Mouse (Mus musculus): ENCODE measurements at regions not wholly inside any gene's neighbourhood (a gene's known extent, or its start where the extent isn't known, plus 50 kb on each side); places are given as distances from the start of the nearest gene placed in this dataset.
A peak's percentile ranks its signal among the peaks of the same experiment; 100 is the strongest.

- peak; percentile 41 for ATAC-seq (replicated peaks; ENCODE audit: low FRiP score, low TSS enrichment, poor library complexity, severe bottlenecking)
Measured at GRCm38 (mm10) chr5:21109030-21109429, 53.3 kb upstream of the Ptpn12 start.

GRCm38 (mm10) chr5:21113377-21113776, 57.7 kb upstream of the Ptpn12 start:
- ATAC-seq (replicated peaks; ENCODE audit: low FRiP score, low TSS enrichment, poor library complexity, severe bottlenecking) = no peak

DNA sequence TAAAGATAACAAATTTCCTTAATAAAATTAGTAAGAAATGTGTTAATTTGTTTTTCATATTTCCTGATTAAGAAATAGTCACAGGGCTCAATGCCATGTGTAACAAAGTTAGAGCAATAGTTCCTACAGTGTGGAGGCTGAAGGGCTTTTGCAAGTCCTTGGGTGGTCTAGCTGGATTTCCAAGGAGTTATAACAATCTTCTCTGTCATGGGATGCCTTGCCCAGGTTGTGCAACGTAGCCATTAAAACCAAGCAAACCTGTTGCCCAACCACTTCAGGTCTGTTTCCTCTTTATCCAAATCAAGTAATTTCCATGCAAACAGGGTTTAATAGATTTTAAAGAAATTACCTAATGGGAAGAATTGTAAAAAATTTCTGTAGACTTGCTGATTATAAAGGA, 59.8 kb upstream of the Ptpn12 start:
- ATAC-seq (replicated peaks; ENCODE audit: low FRiP score, low TSS enrichment, poor library complexity, severe bottlenecking) = no peak

- no peak for ATAC-seq (replicated peaks; ENCODE audit: low FRiP score, low TSS enrichment, poor library complexity, severe bottlenecking)
Measured at GRCm38 (mm10) chr5:21123081-21123480, 63.0 kb upstream of the Gsap start.

GRCm38 (mm10) chr5:21125085-21125484, 61.0 kb upstream of the Gsap start:
- ATAC-seq (replicated peaks; ENCODE audit: low FRiP score, low TSS enrichment, poor library complexity, severe bottlenecking) = no peak

GRCm38 (mm10) chr5:21131173-21131572, 54.9 kb upstream of the Gsap start:
- ATAC-seq (replicated peaks; ENCODE audit: low FRiP score, low TSS enrichment, poor library complexity, severe bottlenecking) = no peak

DNA sequence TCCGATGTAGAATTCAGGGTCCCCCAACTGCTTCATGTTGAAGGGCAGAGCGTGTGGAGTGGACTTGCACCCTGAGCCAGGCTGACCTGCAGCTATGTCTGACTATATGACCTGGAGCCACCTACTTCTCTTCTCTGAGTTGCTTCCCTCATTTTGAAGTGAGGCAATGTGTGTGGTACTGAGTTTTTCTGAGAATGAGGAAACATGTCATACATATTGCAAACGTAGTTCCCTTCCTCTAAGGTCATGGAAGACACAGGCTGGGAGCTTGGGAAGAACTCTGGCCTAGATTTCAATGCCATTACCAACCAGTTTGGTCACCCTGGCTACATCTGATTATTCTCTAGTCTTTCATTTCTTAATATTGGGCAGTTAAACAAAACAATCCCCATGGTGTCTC, 54.1 kb upstream of the Gsap start:
- no peak for ATAC-seq (replicated peaks; ENCODE audit: low FRiP score, low TSS enrichment, poor library complexity, severe bottlenecking)

DNA sequence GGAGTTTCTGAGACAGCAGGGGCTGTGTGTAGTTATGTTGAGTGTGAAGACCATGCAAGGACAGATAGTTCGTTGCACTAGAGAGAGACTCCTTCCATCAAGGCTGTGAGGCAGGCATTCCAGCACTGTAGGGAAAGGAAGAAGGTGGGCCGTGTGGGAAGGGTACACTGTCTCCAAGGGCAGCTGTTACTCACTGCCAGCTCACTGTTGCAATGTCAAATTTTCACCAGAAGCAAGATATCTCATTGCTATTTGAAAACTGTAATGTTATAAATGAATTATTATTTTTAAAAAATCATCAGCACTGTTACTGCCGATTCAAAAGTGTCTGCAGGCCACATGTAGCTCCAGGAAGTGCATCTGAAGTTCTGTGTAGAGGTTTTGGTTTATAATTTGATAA, 50.6 kb upstream of the Gsap start:
- ATAC-seq (replicated peaks; ENCODE audit: low FRiP score, low TSS enrichment, poor library complexity, severe bottlenecking) = no peak

GRCm38 (mm10) chr5:21136081-21136480, 50.0 kb upstream of the Gsap start:
- no peak for ATAC-seq (replicated peaks; ENCODE audit: low FRiP score, low TSS enrichment, poor library complexity, severe bottlenecking)
